Mouse (Mus musculus) CH12.LX (cell line): ENCODE measurements at regions not wholly inside any gene's neighbourhood (a gene's known extent, or its start where the extent isn't known, plus 50 kb on each side); places are given as distances from the start of the nearest gene placed in this dataset.

Source experiments
- DNase-seq: peaks from one replicate; pipeline ENCODE4 v3.0.0-alpha.2; 2013; ENCODE audit errors: extremely low read depth
- H3K27ac ChIP-seq: 2 replicates; pipeline ENCODE4 v1.5.1; 2012; ENCODE audit warnings: low read depth, mild to moderate bottlenecking, control low read depth, moderate library complexity; ENCODE audit not compliant: insufficient read depth
- H3K27me3 ChIP-seq: replicated peaks from 2 replicates; pipeline ENCODE3; 2012; ENCODE audit warnings: inconsistent platforms
- H3K36me3 ChIP-seq, 2 experiments: replicated peaks in 1 of 2; 2 replicates each; pipeline versions ENCODE3 to v1.6.1; 2012; ENCODE audit warnings: inconsistent platforms in 1 of 2, low read length in 1 of 2, mild to moderate bottlenecking in 1 of 2, mixed read lengths in 1 of 2, moderate library complexity in 1 of 2; ENCODE audit not compliant: control insufficient read depth in 1 of 2, insufficient read depth in 1 of 2
- H3K4me1 ChIP-seq, 2 experiments: 2 replicates each; pipeline ENCODE4 v1.6.1; 2012; ENCODE audit warnings: inconsistent platforms in 1 of 2, moderate library complexity in 1 of 2; ENCODE audit not compliant: insufficient read depth in 2 of 2, control insufficient read depth in 1 of 2
- H3K4me2 ChIP-seq: 2 replicates; pipeline ENCODE4 v1.6.1; 2012; ENCODE audit warnings: low read depth, mild to moderate bottlenecking, control low read depth; ENCODE audit not compliant: poor library complexity, insufficient read depth, severe bottlenecking
- H3K4me3 ChIP-seq, 3 experiments: fragments of 150-350 bp in 1 of 3; sonication (generic) in 1 of 3; replicated peaks in 1 of 3; 2 replicates each; pipeline versions ENCODE3 to v1.5.1; 2011 to 2012; ENCODE audit warnings: low read depth in 2 of 3, low read length in 2 of 3, mild to moderate bottlenecking in 2 of 3, moderate library complexity in 2 of 3, control low read depth in 1 of 3, improper control_type of control experiment in 1 of 3, inconsistent platforms in 1 of 3, mixed read lengths in 1 of 3; ENCODE audit not compliant: poor library complexity in 1 of 3
- H3K79me2 ChIP-seq: replicated peaks from 2 replicates; pipeline ENCODE4 v1.6.1; 2012; ENCODE audit warnings: mild to moderate bottlenecking, moderate library complexity; ENCODE audit not compliant: control insufficient read depth, poor library complexity, insufficient read depth, severe bottlenecking; ENCODE audit errors: extremely low read depth
- H3K9ac ChIP-seq: 2 replicates; pipeline ENCODE4 v1.6.1; 2012; ENCODE audit warnings: low read depth, mild to moderate bottlenecking, control low read depth, moderate library complexity; ENCODE audit not compliant: insufficient read depth
- H3K9me3 ChIP-seq: replicated peaks from 2 replicates; pipeline ENCODE3; 2012; ENCODE audit warnings: low read length, inconsistent platforms, mixed read lengths
- BHLHE40 ChIP-seq: IDR thresholded peaks from 2 replicates; pipeline ENCODE4 v1.6.1; 2011; ENCODE audit warnings: mild to moderate bottlenecking, low read depth, low read length, improper control_type of control experiment
- CTCF ChIP-seq, 2 experiments: IDR thresholded peaks in 1 of 2; conservative IDR thresholded peaks in 1 of 2; 2 replicates each; pipeline ENCODE4 v1.5.1; 2011 to 2012; ENCODE audit warnings: low read depth in 2 of 2, low read length in 2 of 2, improper control_type of control experiment in 1 of 2, inconsistent platforms in 1 of 2, mild to moderate bottlenecking in 1 of 2, moderate library complexity in 1 of 2
- E2F4 ChIP-seq: IDR thresholded peaks from 2 replicates; pipeline ENCODE4 v1.6.1; 2011; ENCODE audit warnings: low read depth, low read length, improper control_type of control experiment; ENCODE audit not compliant: insufficient replicate concordance
- ELF1 ChIP-seq: IDR thresholded peaks from 2 replicates; pipeline ENCODE4 v1.6.1; 2014; ENCODE audit warnings: low read depth, mild to moderate bottlenecking, inconsistent platforms, low read length, improper control_type of control experiment
- ETS1 ChIP-seq: conservative IDR thresholded peaks from 2 replicates; pipeline ENCODE4 v1.6.1; 2012; ENCODE audit warnings: low read depth, mild to moderate bottlenecking, inconsistent platforms, low read length, improper control_type of control experiment, moderate library complexity
- GABPA ChIP-seq: IDR thresholded peaks from 2 replicates; pipeline ENCODE4 v1.6.1; 2012; ENCODE audit warnings: low read depth, low read length, improper control_type of control experiment, inconsistent platforms; ENCODE audit not compliant: insufficient replicate concordance
- IRF4 ChIP-seq: IDR thresholded peaks from 2 replicates; pipeline ENCODE4 v1.6.1; 2014; ENCODE audit warnings: low read depth, mild to moderate bottlenecking, inconsistent platforms, low read length, improper control_type of control experiment
- JUN ChIP-seq: IDR thresholded peaks from 2 replicates; pipeline ENCODE4 v1.6.1; 2011; ENCODE audit warnings: low read depth, mild to moderate bottlenecking, low read length, improper control_type of control experiment, moderate library complexity; ENCODE audit not compliant: insufficient read depth
- KAT2A ChIP-seq: IDR thresholded peaks from 2 replicates; pipeline ENCODE4 v1.6.1; 2012; ENCODE audit warnings: low read length, improper control_type of control experiment, inconsistent platforms; ENCODE audit not compliant: insufficient replicate concordance
- MAFK ChIP-seq: IDR thresholded peaks from 2 replicates; pipeline ENCODE4 v1.6.1; 2011; ENCODE audit warnings: low read length, improper control_type of control experiment; ENCODE audit not compliant: insufficient replicate concordance
- MAX ChIP-seq: IDR thresholded peaks from 2 replicates; pipeline ENCODE4 v1.6.1; 2011; ENCODE audit warnings: low read length, improper control_type of control experiment
- MAZ ChIP-seq: IDR thresholded peaks from 2 replicates; pipeline ENCODE4 v1.6.1; 2012; ENCODE audit warnings: low read depth, mild to moderate bottlenecking, inconsistent platforms, low read length, improper control_type of control experiment, moderate library complexity
- MXI1 ChIP-seq: IDR thresholded peaks from 2 replicates; pipeline ENCODE4 v1.6.1; 2011; ENCODE audit warnings: mild to moderate bottlenecking, low read depth, low read length, improper control_type of control experiment
- NELFE ChIP-seq: IDR thresholded peaks from 2 replicates; pipeline ENCODE4 v1.6.1; 2011; ENCODE audit warnings: low read depth, low read length, improper control_type of control experiment
- NRF1 ChIP-seq: IDR thresholded peaks from 2 replicates; pipeline ENCODE4 v1.6.1; 2014; ENCODE audit warnings: low read depth, mild to moderate bottlenecking, inconsistent platforms, low read length, improper control_type of control experiment, moderate library complexity
- PAX5 ChIP-seq: IDR thresholded peaks from 2 replicates; pipeline ENCODE4 v1.6.1; 2012; ENCODE audit warnings: low read length, inconsistent platforms, mixed read lengths
- POLR2A ChIP-seq: IDR thresholded peaks from 2 replicates; pipeline ENCODE4 v1.6.1; 2011; ENCODE audit warnings: low read depth, mild to moderate bottlenecking, improper control_type of control experiment, low read length
- RAD21 ChIP-seq: IDR thresholded peaks from 2 replicates; pipeline ENCODE4 v1.6.1; 2011; ENCODE audit warnings: low read depth, mild to moderate bottlenecking, low read length, improper control_type of control experiment, moderate library complexity
- SIN3A ChIP-seq: IDR thresholded peaks from 2 replicates; pipeline ENCODE4 v1.6.1; 2012; ENCODE audit warnings: low read length, improper control_type of control experiment, inconsistent platforms
- TCF12 ChIP-seq: IDR thresholded peaks from 2 replicates; pipeline ENCODE4 v1.6.1; 2014; ENCODE audit warnings: low read depth, mild to moderate bottlenecking, inconsistent platforms, low read length, improper control_type of control experiment
- UBTF ChIP-seq: IDR thresholded peaks from 2 replicates; pipeline ENCODE4 v1.6.1; 2012; ENCODE audit warnings: low read depth, mild to moderate bottlenecking, inconsistent platforms, low read length, improper control_type of control experiment, moderate library complexity
- USF2 ChIP-seq: conservative IDR thresholded peaks from 2 replicates; pipeline ENCODE4 v1.6.1; 2011; ENCODE audit warnings: low read depth, low read length, improper control_type of control experiment
- ZKSCAN1 ChIP-seq: IDR thresholded peaks from 2 replicates; pipeline ENCODE4 v1.6.1; 2012; ENCODE audit warnings: low read depth, inconsistent platforms, low read length, improper control_type of control experiment, borderline replicate concordance
- ZNF384 ChIP-seq: IDR thresholded peaks from 2 replicates; pipeline ENCODE4 v1.6.1; 2012; ENCODE audit warnings: low read depth, low read length, improper control_type of control experiment, inconsistent platforms
- dilution Hi-C: fragments of 300-500 bp; cut with MboI; formaldehyde crosslinking; loops from 2 replicates; pipeline ENCODE4 v1.14.3; 2020; ENCODE audit warnings: low sequenced_read_pairs; ENCODE audit not compliant: extremely low pct_unique_long_range_greater_than_20kb, extremely low pct_ligation_motif_present
- in situ Hi-C: fragments of 300-500 bp; cut with MboI; formaldehyde crosslinking; loops from 3 replicates; pipeline ENCODE4 v1.14.3; 2019; ENCODE audit warnings: low sequenced_read_pairs, low pct_ligation_motif_present, low pct_unique_long_range_greater_than_20kb, mixed read lengths

- Histone ChIP-seq H3K9me3 (no peaks in the 10 kb centered on the region), H3K27ac (no peak overlapping the region), H3K36me3 (no peaks in the 10 kb centered on the region), H3K4me3 (no peak overlapping the region), H3K79me2 (no peaks in the 10 kb centered on the region), H3K4me1 (no peaks in the 10 kb centered on the region), H3K4me2 (no peak overlapping the region), H3K27me3 (peaks cover 32% of the 10 kb centered on the region), H3K9ac (no peak overlapping the region)
- in situ Hi-C loops (no loop called here), dilution Hi-C loops (no loop called here)
- no peak for DNase-seq
- TF ChIP-seq NELFE (no peak), SIN3A (no peak), ZKSCAN1 (no peak), KAT2A (no peak), JUN (no peak), RAD21 (peak; percentile 17), CTCF (conservative IDR thresholded peaks at IDR 0.05 in 1 of 2, IDR thresholded peaks at IDR 0.05 in 1 of 2; ENCODE audit: low read depth in 2 of 2, low read length in 2 of 2) (peak in 1 of 2 experiments; percentile 26; a peak in 1 of 4 replicates)
Observed at GRCm38 (mm10) chr16:12892658-12893305, 216.7 kb upstream of the Ercc4 start.

- Histone ChIP-seq H3K4me3 (no peak overlapping the region), H3K4me1 (no peaks in the 10 kb centered on the region), H3K79me2 (no peaks in the 10 kb centered on the region), H3K9me3 (peaks cover 3% of the 10 kb centered on the region), H3K27me3 (peaks cover 53% of the 10 kb centered on the region), H3K9ac (no peak overlapping the region), H3K4me2 (no peak overlapping the region), H3K27ac (no peak overlapping the region), H3K36me3 (no peaks in the 10 kb centered on the region)
- TF ChIP-seq E2F4 (no peak), MAFK (peak; percentile 92)
- dilution Hi-C loops: no loop called here
- in situ Hi-C loops: no loop called here
- DNase-seq: no peak
Observed at GRCm38 (mm10) chr16:12897267-12897666, 212.2 kb upstream of the Ercc4 start.

DNA sequence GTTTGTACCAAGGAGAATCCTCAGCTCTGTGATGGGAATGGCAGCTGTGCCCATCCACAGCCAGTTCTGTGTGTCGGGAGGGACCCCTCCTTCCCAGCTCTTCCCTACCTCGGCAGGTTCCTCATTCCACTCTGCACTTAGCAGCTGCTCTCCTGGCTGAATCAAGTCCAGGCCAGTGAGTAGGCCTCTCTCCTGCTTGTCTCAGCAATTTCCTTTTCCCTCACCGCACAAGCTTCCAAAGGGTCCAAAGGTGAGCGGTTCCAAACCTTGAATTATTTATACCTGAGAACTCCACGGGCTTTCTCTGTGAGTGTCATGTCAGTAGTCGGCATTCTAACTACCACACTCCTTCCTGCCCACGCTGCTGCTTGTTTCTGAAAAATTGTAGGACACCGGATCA, 208.8 kb upstream of the Ercc4 start:
- dilution Hi-C loops: no loop called here
- no peak overlapping the region for H3K4me3 ChIP-seq
- no peaks in the 10 kb centered on the region for H3K79me2 ChIP-seq
- no peak overlapping the region for H3K27ac ChIP-seq
- no peak for DNase-seq
- no peak overlapping the region for H3K9ac ChIP-seq
- no peak overlapping the region for H3K4me2 ChIP-seq
- no peaks in the 10 kb centered on the region for H3K4me1 ChIP-seq
- peaks cover 3% of the 10 kb centered on the region for H3K9me3 ChIP-seq
- H3K36me3 ChIP-seq: no peaks in the 10 kb centered on the region
- no peak for TF ChIP-seq NRF1
- no peak for TF ChIP-seq MAFK
- no peak for TF ChIP-seq SIN3A
- TF ChIP-seq MAX: no peak
- TF ChIP-seq ZKSCAN1: no peak
- no peak for TF ChIP-seq ELF1
- TF ChIP-seq ETS1: no peak
- TF ChIP-seq ZNF384: no peak
- no peak for TF ChIP-seq MXI1
- no peak for TF ChIP-seq UBTF
- no peak for TF ChIP-seq RAD21
- no peak for TF ChIP-seq MAZ
- TF ChIP-seq NELFE: no peak
- TF ChIP-seq PAX5: no peak
- no peak for TF ChIP-seq IRF4
- TF ChIP-seq TCF12: no peak
- TF ChIP-seq POLR2A: no peak
- TF ChIP-seq GABPA: no peak
- TF ChIP-seq USF2: no peak
- no peak for TF ChIP-seq BHLHE40
- in situ Hi-C loops: no loop called here
- peaks cover 49% of the 10 kb centered on the region for H3K27me3 ChIP-seq
